Comparison of ENCODE assay signal across 8 mouse cellular contexts in the genomic region with DNA sequence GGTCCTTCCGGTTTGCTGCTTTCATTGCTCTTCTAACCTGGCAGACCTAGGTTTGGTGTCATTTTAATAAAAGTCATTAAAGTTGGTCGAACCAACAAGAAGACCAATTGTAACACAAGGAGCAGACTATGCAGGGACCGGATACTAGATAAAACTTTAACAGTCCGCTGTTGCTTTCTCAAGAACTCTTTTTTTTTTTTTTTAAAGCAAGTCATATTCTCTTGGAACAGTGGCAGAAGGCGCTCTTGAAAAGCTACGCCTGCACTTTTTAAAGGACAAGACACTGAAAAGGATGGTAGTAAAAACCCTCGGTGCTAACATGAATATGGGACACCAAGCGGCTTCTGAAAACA. TPM values are rescaled to one million over a fixed set of nuclear protein-coding genes. Genes with fewer than 3 reads are reported as not detected.
DNase-seq lines count a peak whose midpoint lies in the region; ATAC-seq and TF ChIP-seq lines count a peak whose summit lies in the region.

No protein-coding gene starts in this region.

- TF ChIP-seq EP300 in ES-Bruce4 (IDR thresholded peaks at IDR 0.05; ENCODE audit: insufficient read depth, low read depth, low read length), result no peak
- no peak for TF ChIP-seq EP300 in liver, postnatal 0 days (IDR thresholded peaks at IDR 0.05; ENCODE audit: low read depth)

- no peak for DNase-seq in heart, postnatal 25 days (ENCODE audit: low spot score)
- DNase-seq in liver, postnatal 0 days, result no peak
- DNase-seq in urinary bladder, postnatal 14 days (ENCODE audit: low spot score), result no peak
- no peak for DNase-seq in urinary bladder, postnatal 4 days (ENCODE audit: low spot score in 2 of 2)
- no peak for DNase-seq in kidney, adult 9 months

- peaks cover 2% of the 10 kb centered on the region; the same call in 1 of the 2 replicates for H3K4me1 ChIP-seq in heart, embryonic 11.5 days (ENCODE audit: control insufficient read depth, insufficient read depth, low read length)
- no peaks in the 10 kb centered on the region for H3K4me1 ChIP-seq in ES-Bruce4 (ENCODE audit: control insufficient read depth, insufficient read depth, low read length)
- H3K4me1 ChIP-seq in forebrain, embryonic 16.5 days (replicated peaks; ENCODE audit: control insufficient read depth, insufficient read depth, low read length), result peaks cover 4% of the 10 kb centered on the region
- peaks cover 16% of the 10 kb centered on the region for H3K4me1 ChIP-seq in liver, postnatal 0 days (ENCODE audit: insufficient read depth)

- WGBS in heart, embryonic 11.5 days (ENCODE audit: insufficient replicate concordance), result 4% methylated on average over 8 of the region's 8 CpGs
- WGBS in forebrain, embryonic 16.5 days, result 7% methylated on average over 8 of the region's 8 CpGs
- 3% methylated on average over 8 of the region's 8 CpGs for WGBS in liver, postnatal 0 days (ENCODE audit: insufficient replicate concordance)

- no peak for TF ChIP-seq POLR2A in ES-Bruce4 (IDR thresholded peaks at IDR 0.05; ENCODE audit: insufficient read depth, low read length)

- ATAC-seq in heart, embryonic 11.5 days (replicated peaks; ENCODE audit: insufficient number of reproducible peaks, low FRiP score, low TSS enrichment), result no peak
- ATAC-seq in forebrain, embryonic 16.5 days, result no peak
- no peak for ATAC-seq in liver, postnatal 0 days

- intact Hi-C loops in heart, postnatal 25 days (cut with DNase I), result loop anchor here (2.0 kb wide), 1 partner anchor 69 kb away; no protein-coding TSS in a partner anchor

- peak overlapping the region; percentile 62 for H3K4me2 ChIP-seq in heart, embryonic 11.5 days
- peak overlapping the region; percentile 61 for H3K4me2 ChIP-seq in forebrain, embryonic 16.5 days (ENCODE audit: low read length)
- peak overlapping the region; percentile 74 for H3K4me2 ChIP-seq in liver, postnatal 0 days (ENCODE audit: low read depth, low read length)

- no peaks in the 10 kb centered on the region; the same call in 1 of the 2 replicates for H3K36me3 ChIP-seq in heart, embryonic 11.5 days (ENCODE audit: control insufficient read depth, insufficient read depth, low read length)
- no peaks in the 10 kb centered on the region for H3K36me3 ChIP-seq in ES-Bruce4 (ENCODE audit: control insufficient read depth, insufficient read depth, low read length, poor library complexity, severe bottlenecking)
- no peaks in the 10 kb centered on the region for H3K36me3 ChIP-seq in forebrain, embryonic 16.5 days (ENCODE audit: control insufficient read depth, insufficient read depth)
- 0 out of 2 replicates have a peak, but pooled peaks cover 5% of the 10 kb centered on the region for H3K36me3 ChIP-seq in liver, postnatal 0 days (replicated peaks; ENCODE audit: insufficient read depth, low read length)

- TF ChIP-seq CTCF in ES-Bruce4 (IDR thresholded peaks at IDR 0.05; ENCODE audit: low read depth, low read length), result no peak
- no peak for TF ChIP-seq CTCF in liver, postnatal 0 days (IDR thresholded peaks at IDR 0.05; ENCODE audit: low read depth)

- H3K27me3 ChIP-seq in heart, embryonic 11.5 days (ENCODE audit: control insufficient read depth, insufficient read depth, low read length), result no peaks in the 10 kb centered on the region
- H3K27me3 ChIP-seq in ES-Bruce4 (ENCODE audit: control insufficient read depth, insufficient read depth, low read length, poor library complexity, severe bottlenecking), result no peaks in the 10 kb centered on the region
- H3K27me3 ChIP-seq in forebrain, embryonic 16.5 days (replicated peaks; ENCODE audit: control insufficient read depth, insufficient read depth, low read length), result no peaks in the 10 kb centered on the region
- no peaks in the 10 kb centered on the region for H3K27me3 ChIP-seq in liver, postnatal 0 days (ENCODE audit: insufficient read depth, low read length)

- H3K9me3 ChIP-seq in heart, embryonic 11.5 days (replicated peaks; ENCODE audit: control insufficient read depth, low read length), result no peaks in the 10 kb centered on the region
- H3K9me3 ChIP-seq in ES-Bruce4 (replicated peaks; ENCODE audit: control insufficient read depth, insufficient read depth, low read length, poor library complexity, severe bottlenecking), result no peaks in the 10 kb centered on the region
- H3K9me3 ChIP-seq in forebrain, embryonic 16.5 days (ENCODE audit: control insufficient read depth, low read length), result no peaks in the 10 kb centered on the region
- H3K9me3 ChIP-seq in liver, postnatal 0 days (ENCODE audit: low read length), result no peaks in the 10 kb centered on the region

- peak overlapping the region; percentile 83 for H3K9ac ChIP-seq in heart, embryonic 11.5 days (ENCODE audit: low read depth, low read length)
- H3K9ac ChIP-seq in ES-Bruce4 (ENCODE audit: low read depth, poor library complexity, severe bottlenecking), result peak overlapping the region; percentile 76
- H3K9ac ChIP-seq in forebrain, embryonic 16.5 days (replicated peaks; ENCODE audit: low read depth, low read length), result peak overlapping the region; percentile 69
- H3K9ac ChIP-seq in liver, postnatal 0 days (replicated peaks), result peak overlapping the region; percentile 72

- H3K27ac ChIP-seq in heart, embryonic 11.5 days (ENCODE audit: low read depth, low read length), result peak overlapping the region; percentile 88
- H3K27ac ChIP-seq in ES-Bruce4 (ENCODE audit: insufficient read depth, low read length), result no peak overlapping the region
- peak overlapping the region; percentile 1; the same call in 1 of the 2 replicates for H3K27ac ChIP-seq in forebrain, embryonic 16.5 days (ENCODE audit: low read length)
- H3K27ac ChIP-seq in liver, postnatal 0 days (ENCODE audit: low read depth), result peak overlapping the region; percentile 94

- H3K4me3 ChIP-seq in heart, embryonic 11.5 days (ENCODE audit: low read depth, low read length), result peak overlapping the region; percentile 84
- H3K4me3 ChIP-seq in ES-Bruce4 (ENCODE audit: low read depth, low read length), result peak overlapping the region; percentile 82
- H3K4me3 ChIP-seq in forebrain, embryonic 16.5 days (replicated peaks; ENCODE audit: low read length), result peak overlapping the region; percentile 73
- peak overlapping the region; percentile 74 for H3K4me3 ChIP-seq in liver, postnatal 0 days (ENCODE audit: low read depth, low read length)

RNA-seq across cellular contexts. Expression of a gene that starts 0.7 kb away (rescaled TPM):
- polyA plus RNA-seq in heart, embryonic 11.5 days (2014; fragmentation: Nextera tagmentation; extraction: Ambion mirVana), result 27.8 and 29.2 TPM in 2 replicates
- total RNA-seq in heart, postnatal 25 days (2021), result 10 to 100 TPM; 23.4 to 23.9 TPM
- polyA plus RNA-seq in ES-Bruce4 (2011; ENCODE audit: insufficient read depth, insufficient read length, low read depth, missing spikeins), result 25.9 and 29.9 TPM in 2 replicates
- polyA plus RNA-seq in forebrain, embryonic 16.5 days (2015; fragmentation: Nextera tagmentation; extraction: Ambion mirVana), result 12.8 and 14.5 TPM in 2 replicates
- 18.1 and 19.3 TPM in 2 replicates for polyA plus RNA-seq in liver, postnatal 0 days (2015; fragmentation: Nextera tagmentation; extraction: Ambion mirVana)

RNA-seq across cellular contexts. Expression of a gene that starts 50.2 kb away (rescaled TPM):
- not detected in 2 replicates for polyA plus RNA-seq in heart, embryonic 11.5 days (2014; fragmentation: Nextera tagmentation; extraction: Ambion mirVana)
- total RNA-seq in heart, postnatal 25 days (2021), result under 1 TPM in 1 of 2 experiments, not detected in 1; 0.05 TPM
- polyA plus RNA-seq in ES-Bruce4 (2011; ENCODE audit: insufficient read depth, insufficient read length, low read depth, missing spikeins), result not detected in 2 replicates
- not detected in 2 replicates for polyA plus RNA-seq in forebrain, embryonic 16.5 days (2015; fragmentation: Nextera tagmentation; extraction: Ambion mirVana)
- polyA plus RNA-seq in liver, postnatal 0 days (2015; fragmentation: Nextera tagmentation; extraction: Ambion mirVana), result 0.06 and 0.09 TPM in 2 replicates
